Comparison of ENCODE assay signal across 8 mouse cellular contexts in genomic region chr13:58148256-58148831, GRCm38 (mm10). TPM values are rescaled to one million over a fixed set of nuclear protein-coding genes. Genes with fewer than 3 reads are reported as not detected.
DNase-seq lines count a peak whose midpoint lies in the region; ATAC-seq and TF ChIP-seq lines count a peak whose summit lies in the region.

No protein-coding gene starts in this region.

- ATAC-seq in midbrain, embryonic 14.5 days (ENCODE audit: low FRiP score, low TSS enrichment), result peak; percentile 78

- DNase-seq in left cerebral cortex, adult 18-20 months (ENCODE audit: low spot score in 2 of 2), result peak; percentile 40 to 49
- no peak for DNase-seq in left cerebral cortex, postnatal 10 days (ENCODE audit: extremely low spot score in 1 of 2, low spot score in 2 of 2)
- DNase-seq in brain, adult 2 months (ENCODE audit: low read depth, low spot score), result peak; percentile 93
- peak; percentile 46 for DNase-seq in heart, postnatal 4 days
- peak; percentile 50 for DNase-seq in left cerebral cortex, postnatal 4 days
- peak; percentile 85 for DNase-seq in midbrain, embryonic 14.5 days

- H3K27me3 ChIP-seq in midbrain, embryonic 14.5 days (ENCODE audit: control insufficient read depth, insufficient read depth, low read length), result no peaks in the 10 kb centered on the region
- no peaks in the 10 kb centered on the region for H3K27me3 ChIP-seq in testis, adult 2 months (ENCODE audit: control insufficient read depth, insufficient read depth, low read length)

- no peak for TF ChIP-seq CTCF in embryonic fibroblast, embryonic 13.5 days (IDR thresholded peaks at IDR 0.05; ENCODE audit: borderline replicate concordance, insufficient read depth, low read length)
- TF ChIP-seq CTCF in testis, adult 2 months (IDR thresholded peaks at IDR 0.05; ENCODE audit: control insufficient read depth, insufficient read depth, insufficient replicate concordance, low read depth, low read length), result no peak

- intact Hi-C loops in left cerebral cortex, postnatal 10 days (cut with DNase I), result no loop called here
- intact Hi-C loops in left cerebral cortex, postnatal 4 days (cut with DNase I), result no loop called here

- peak; percentile 39; the same call in 1 of the 2 replicates for TF ChIP-seq POLR2A in embryonic fibroblast, embryonic 13.5 days (IDR thresholded peaks at IDR 0.05; ENCODE audit: low read depth, low read length)
- TF ChIP-seq POLR2A in testis, adult 2 months (IDR thresholded peaks at IDR 0.05; ENCODE audit: control insufficient read depth, low read depth, low read length), result peak; percentile 54; the same call in 1 of the 2 replicates

- peak overlapping the region; percentile 67 for H3K4me3 ChIP-seq in embryonic fibroblast, embryonic 13.5 days (ENCODE audit: insufficient read depth, low read length)
- H3K4me3 ChIP-seq in midbrain, embryonic 14.5 days (replicated peaks; ENCODE audit: low read depth, low read length), result peak overlapping the region; percentile 30
- peak overlapping the region; percentile 82 for H3K4me3 ChIP-seq in testis, adult 2 months (ENCODE audit: control insufficient read depth, low read depth, low read length)

- no peaks in the 10 kb centered on the region for H3K36me3 ChIP-seq in midbrain, embryonic 14.5 days (ENCODE audit: control insufficient read depth, insufficient read depth, low read length)
- H3K36me3 ChIP-seq in testis, adult 2 months (ENCODE audit: control insufficient read depth, insufficient read depth, low read length), result no peaks in the 10 kb centered on the region

- no peak overlapping the region for H3K27ac ChIP-seq in embryonic fibroblast, embryonic 13.5 days (ENCODE audit: insufficient read depth, low read length)
- H3K27ac ChIP-seq in midbrain, embryonic 14.5 days (replicated peaks; ENCODE audit: low read depth, low read length), result peak overlapping the region; percentile 28; the same call in 1 of the 2 replicates
- peak overlapping the region; percentile 61 for H3K27ac ChIP-seq in testis, adult 2 months (ENCODE audit: control insufficient read depth, insufficient read depth, low read depth, low read length)

- peak overlapping the region; percentile 29; the same call in 1 of the 2 replicates for H3K9ac ChIP-seq in midbrain, embryonic 14.5 days (replicated peaks; ENCODE audit: low read length)

- WGBS in midbrain, embryonic 14.5 days, result 0% methylated on average over 17 of the region's 17 CpGs

- H3K4me1 ChIP-seq in embryonic fibroblast, embryonic 13.5 days (ENCODE audit: control insufficient read depth, insufficient read depth, low read length), result 0 out of 2 replicates have a peak, but pooled peaks cover 3% of the 10 kb centered on the region
- no peaks in the 10 kb centered on the region for H3K4me1 ChIP-seq in midbrain, embryonic 14.5 days (ENCODE audit: control insufficient read depth, insufficient read depth, low read length)
- H3K4me1 ChIP-seq in testis, adult 2 months (ENCODE audit: control insufficient read depth, insufficient read depth, low read length), result no peaks in the 10 kb centered on the region; the same call in 1 of the 2 replicates

- no peaks in the 10 kb centered on the region for H3K9me3 ChIP-seq in midbrain, embryonic 14.5 days (ENCODE audit: control insufficient read depth, low read length)

- H3K4me2 ChIP-seq in midbrain, embryonic 14.5 days (ENCODE audit: low read length), result peak overlapping the region; percentile 71

RNA-seq across cellular contexts. Expression of gene Idnk, which starts 9.1 kb away (rescaled TPM):
- 10 to 100 TPM; 29.6 to 33.2 TPM for total RNA-seq in left cerebral cortex, adult 18-20 months (2021)
- total RNA-seq in left cerebral cortex, postnatal 10 days (2021), result 10 to 100 TPM; 22.3 to 25.1 TPM
- 20.0 and 27.7 TPM in 2 replicates for polyA plus RNA-seq in embryonic fibroblast, embryonic 13.5 days (2011; ENCODE audit: insufficient read length, low read depth, missing spikeins)
- total RNA-seq in heart, postnatal 4 days (2021), result 10 to 100 TPM; 16.7 to 17.6 TPM
- total RNA-seq in left cerebral cortex, postnatal 4 days (2021), result 10 to 100 TPM; 23.1 to 25.5 TPM
- 59.7 TPM in 2 replicates for polyA plus RNA-seq in midbrain, embryonic 14.5 days (2014; fragmentation: Nextera tagmentation; extraction: Ambion mirVana)
- 6.0 and 6.7 TPM in 2 replicates for polyA plus RNA-seq in testis, adult 2 months (2012; rRNA removed)

RNA-seq across cellular contexts. Expression of gene Hnrnpa0, which starts 20.0 kb away (rescaled TPM):
- 100 to 1,000 TPM; 125 to 127 TPM for total RNA-seq in left cerebral cortex, adult 18-20 months (2021)
- 100 to 1,000 TPM; 146 to 151 TPM for total RNA-seq in left cerebral cortex, postnatal 10 days (2021)
- 188 and 202 TPM in 2 replicates for polyA plus RNA-seq in embryonic fibroblast, embryonic 13.5 days (2011; ENCODE audit: insufficient read length, low read depth, missing spikeins)
- total RNA-seq in heart, postnatal 4 days (2021), result 100 to 1,000 TPM; 191 to 196 TPM
- 100 to 1,000 TPM; 224 to 244 TPM for total RNA-seq in left cerebral cortex, postnatal 4 days (2021)
- polyA plus RNA-seq in midbrain, embryonic 14.5 days (2014; fragmentation: Nextera tagmentation; extraction: Ambion mirVana), result 72.5 and 93.5 TPM in 2 replicates
- polyA plus RNA-seq in testis, adult 2 months (2012; rRNA removed), result 36.8 and 45.7 TPM in 2 replicates

RNA-seq across cellular contexts. Expression of gene Klhl3, which starts 35.0 kb away (rescaled TPM):
- 10 to 100 TPM; 30.1 to 33.9 TPM for total RNA-seq in left cerebral cortex, adult 18-20 months (2021)
- total RNA-seq in left cerebral cortex, postnatal 10 days (2021), result 10 to 100 TPM; 24.2 to 24.3 TPM
- polyA plus RNA-seq in embryonic fibroblast, embryonic 13.5 days (2011; ENCODE audit: insufficient read length, low read depth, missing spikeins), result 0.43 and 0.53 TPM in 2 replicates
- total RNA-seq in heart, postnatal 4 days (2021), result 1 to 10 TPM; 5.6 to 5.8 TPM
- total RNA-seq in left cerebral cortex, postnatal 4 days (2021), result 10 to 100 TPM; 19.4 to 19.8 TPM
- polyA plus RNA-seq in midbrain, embryonic 14.5 days (2014; fragmentation: Nextera tagmentation; extraction: Ambion mirVana), result 10.0 and 10.1 TPM in 2 replicates
- polyA plus RNA-seq in testis, adult 2 months (2012; rRNA removed), result 5.6 TPM in 2 replicates

Comparison
In these comparisons a context has a peak if more than half of its experiments do, and no peak if none do; other contexts are left out.
1. DNase-seq: peak in left cerebral cortex, adult 18-20 months (2 of 2), brain, adult 2 months (single experiment), heart, postnatal 4 days (single experiment), left cerebral cortex, postnatal 4 days (single experiment) and midbrain, embryonic 14.5 days (single experiment); none in left cerebral cortex, postnatal 10 days (0 of 2).
2. H3K4me3 ChIP-seq: peak in every context shown above with its lines; median percentile 82 in testis, adult 2 months; 67 in embryonic fibroblast, embryonic 13.5 days; 30 in midbrain, embryonic 14.5 days.